Mouse (Mus musculus) liver, embryonic 11.5 days (tissue): ENCODE results near the gene Hypk. TPM values are rescaled to one million over a fixed set of nuclear protein-coding genes. Genes with fewer than 3 reads are reported as not detected.
A peak's percentile ranks its signal among the peaks of the same experiment; 100 is the strongest.

Experiments used
- ATAC-seq: fragments of 200-750 bp; cut with Nextera tagmentation; replicated peaks from 2 replicates; pipeline ENCODE4 v1.8.0; 2017; ENCODE audit warnings: moderate number of reproducible peaks, mild to moderate bottlenecking, moderate TSS enrichment, moderate library complexity; ENCODE audit not compliant: low FRiP score
- DNase-seq: peaks from one replicate; pipeline ENCODE4 v3.0.0-alpha.2; 2017; ENCODE audit warnings: low spot score
- H3K27ac ChIP-seq: fragments of 300-500 bp; sonication (generic); 2 replicates; pipeline ENCODE4 v1.5.1; 2014; ENCODE audit warnings: mild to moderate bottlenecking, low read depth, low read length, control low read depth
- H3K27me3 ChIP-seq: fragments of 300-500 bp; sonication (generic); replicated peaks from 2 replicates; pipeline ENCODE4 v1.6.1; 2014; ENCODE audit warnings: low read length, mixed read lengths; ENCODE audit not compliant: control insufficient read depth, insufficient read depth
- H3K36me3 ChIP-seq: fragments of 300-500 bp; sonication (generic); 2 replicates; pipeline ENCODE4 v1.6.1; 2014; ENCODE audit warnings: mild to moderate bottlenecking, low read length, moderate library complexity, mixed read lengths; ENCODE audit not compliant: control insufficient read depth, insufficient read depth
- H3K4me1 ChIP-seq: fragments of 300-500 bp; sonication (generic); replicated peaks from 2 replicates; pipeline ENCODE4 v1.6.1; 2014; ENCODE audit warnings: low read length, mixed read lengths; ENCODE audit not compliant: control insufficient read depth, insufficient read depth
- H3K4me2 ChIP-seq: fragments of 300-500 bp; sonication (generic); 2 replicates; pipeline ENCODE4 v1.6.1; 2014; ENCODE audit warnings: mild to moderate bottlenecking, control low read depth, moderate library complexity
- H3K4me3 ChIP-seq: fragments of 300-500 bp; sonication (generic); 2 replicates; pipeline ENCODE4 v1.5.1; 2014; ENCODE audit warnings: low read depth, low read length, control low read depth
- H3K9ac ChIP-seq: fragments of 300-500 bp; sonication (generic); 2 replicates; pipeline ENCODE4 v1.6.1; 2014; ENCODE audit warnings: low read depth, low read length, control low read depth
- H3K9me3 ChIP-seq: fragments of 300-500 bp; sonication (generic); 2 replicates; pipeline ENCODE4 v1.6.1; 2016; ENCODE audit warnings: low read length, inconsistent platforms, mixed read lengths; ENCODE audit not compliant: control insufficient read depth
- WGBS: fragments of 180-500 bp; shearing (Covaris S2); extraction: QIAGEN DNeasy Blood & Tissue Kit; methylation state at CpG from one replicate; pipeline ENCODE4 v1.1.7; 2014; 5-methylcytosine and 5-hydroxymethylcytosine counted together
- polyA plus RNA-seq: library from polyadenylated mRNA; unstranded; fragments of >200 nt; fragmentation: Nextera tagmentation; extraction: Ambion mirVana; gene quantifications from 2 replicates; pipeline ENCODE4 v1.2.1, GENCODE M21; 2014

Hypk gene
- polyA plus RNA-seq, 1 experiment from 2014 or later = 146 TPM

GRCm38 (mm10) chr2:121442259-121443067, 10.6 kb upstream of the Hypk start:
- H3K9ac ChIP-seq = peak overlapping the region; percentile 31
- 0 out of 2 replicates have a peak, but pooled peaks cover 7% of the 10 kb centered on the region for H3K27me3 ChIP-seq
- DNase-seq (peak; percentile 83), ATAC-seq (peak; percentile 90)
- H3K27ac ChIP-seq = no peak overlapping the region
- H3K36me3 ChIP-seq = peaks cover 4% of the 10 kb centered on the region
- WGBS = 2% methylated on average over 30 of the region's 30 CpGs
- H3K9me3 ChIP-seq = no peaks in the 10 kb centered on the region
- peak overlapping the region; percentile 90 for H3K4me2 ChIP-seq
- peaks cover 12% of the 10 kb centered on the region; the same call in 1 of the 2 replicates for H3K4me1 ChIP-seq
- peak overlapping the region; percentile 53 for H3K4me3 ChIP-seq

- DNase-seq (no peak), ATAC-seq (no peak)
- Histone ChIP-seq H3K27ac (no peak overlapping the region), H3K9me3 (no peaks in the 10 kb centered on the region), H3K36me3 (peaks cover 4% of the 10 kb centered on the region), H3K9ac (0 out of 2 replicates have a peak overlapping the region, but pooled peaks have one; percentile 31), H3K4me1 (peaks cover 15% of the 10 kb centered on the region), H3K27me3 (0 out of 2 replicates have a peak, but pooled peaks cover 7% of the 10 kb centered on the region), H3K4me2 (peak overlapping the region; percentile 90), H3K4me3 (peak overlapping the region; percentile 53)
- WGBS = 27% methylated on average over 8 of the region's 8 CpGs
Measured at GRCm38 (mm10) chr2:121443068-121443349, 10.1 kb upstream of the Hypk start.

- H3K4me1 ChIP-seq = peaks cover 15% of the 10 kb centered on the region
- no peaks in the 10 kb centered on the region for H3K9me3 ChIP-seq
- no peak within 1 kb of the TSS for H3K27ac ChIP-seq
- 0 out of 2 replicates have a peak, but pooled peaks cover 7% of the 10 kb centered on the region for H3K27me3 ChIP-seq
- no peak within 1 kb of the TSS for H3K4me3 ChIP-seq
- H3K36me3 ChIP-seq = no peaks in the 10 kb centered on the region
- ATAC-seq (no peak), DNase-seq (no peak)
- peak within 1 kb of the TSS; percentile 90 for H3K4me2 ChIP-seq
- WGBS = 85% methylated on average over 1 of the region's 1 CpGs
- 0 out of 2 replicates have a peak within 1 kb of the TSS, but pooled peaks have one; percentile 31 for H3K9ac ChIP-seq
Measured at GRCm38 (mm10) chr2:121444178-121444577, 8.9 kb upstream of the Hypk start, which contains the start of gene Ell3. TSS of gene Ell3 (minus strand) at chr2:121444278.

GRCm38 (mm10) chr2:121445117-121445516, 8.0 kb upstream of the Hypk start:
- DNase-seq = no peak
- 72% methylated on average over 3 of the region's 3 CpGs for WGBS
- ATAC-seq = no peak

GRCm38 (mm10) chr2:121446506-121446905, 6.6 kb upstream of the Hypk start:
- no peak for ATAC-seq
- H3K27ac ChIP-seq = no peak overlapping the region
- WGBS = 78% methylated on average over 4 of the region's 4 CpGs
- H3K36me3 ChIP-seq = peaks cover 4% of the 10 kb centered on the region
- H3K4me1 ChIP-seq = peaks cover 24% of the 10 kb centered on the region
- 0 out of 2 replicates have a peak, but pooled peaks cover 5% of the 10 kb centered on the region for H3K27me3 ChIP-seq
- no peak for DNase-seq
- H3K4me3 ChIP-seq = no peak overlapping the region
- H3K4me2 ChIP-seq = no peak overlapping the region
- no peak overlapping the region for H3K9ac ChIP-seq
- no peaks in the 10 kb centered on the region for H3K9me3 ChIP-seq

More at GRCm38 (mm10) chr2:121445117-121445516, 8.0 kb upstream of the Hypk start:
- Histone ChIP-seq H3K4me1 (peaks cover 15% of the 10 kb centered on the region), H3K27ac (no peak overlapping the region), H3K9ac (no peak overlapping the region), H3K4me3 (no peak overlapping the region), H3K36me3 (no peaks in the 10 kb centered on the region), H3K27me3 (0 out of 2 replicates have a peak, but pooled peaks cover 7% of the 10 kb centered on the region), H3K9me3 (no peaks in the 10 kb centered on the region), H3K4me2 (no peak overlapping the region)

- ATAC-seq = no peak
- H3K4me1 ChIP-seq = peaks cover 22% of the 10 kb centered on the region
- WGBS = 68% methylated on average over 3 of the region's 3 CpGs
- H3K27ac ChIP-seq = no peak overlapping the region
- no peak for DNase-seq
- H3K27me3 ChIP-seq = 0 out of 2 replicates have a peak, but pooled peaks cover under 1% of the 10 kb centered on the region
- no peak overlapping the region for H3K9ac ChIP-seq
- no peak overlapping the region for H3K4me3 ChIP-seq
- H3K36me3 ChIP-seq = peaks cover 6% of the 10 kb centered on the region
- H3K4me2 ChIP-seq = no peak overlapping the region
- H3K9me3 ChIP-seq = no peaks in the 10 kb centered on the region
Measured at GRCm38 (mm10) chr2:121447006-121447405, 6.1 kb upstream of the Hypk start.

- Histone ChIP-seq H3K4me2 (peak overlapping the region; percentile 95), H3K4me3 (peak overlapping the region; percentile 100), H3K36me3 (peaks cover 15% of the 10 kb centered on the region), H3K9ac (peak overlapping the region; percentile 66), H3K27me3 (no peaks in the 10 kb centered on the region), H3K4me1 (peaks cover 14% of the 10 kb centered on the region), H3K27ac (peak overlapping the region; percentile 87), H3K9me3 (no peaks in the 10 kb centered on the region)
- DNase-seq = no peak
- WGBS = 16% methylated on average over 9 of the region's 9 CpGs
- no peak for ATAC-seq
Measured at GRCm38 (mm10) chr2:121448136-121448535, 5.0 kb upstream of the Hypk start.

GRCm38 (mm10) chr2:121448739-121449535, 4.2 kb upstream of the Hypk start, which contains the start of gene Serf2:
TSS of gene Serf2 (plus strand) at chr2:121449195.
- Histone ChIP-seq H3K9me3 (no peaks in the 10 kb centered on the region), H3K27ac (peak within 1 kb of the TSS; percentile 94), H3K9ac (peak within 1 kb of the TSS; percentile 95), H3K4me2 (peak within 1 kb of the TSS; percentile 95), H3K27me3 (no peaks in the 10 kb centered on the region), H3K4me3 (peak within 1 kb of the TSS; percentile 100), H3K36me3 (peaks cover 18% of the 10 kb centered on the region), H3K4me1 (peaks cover 13% of the 10 kb centered on the region)
- WGBS = 2% methylated on average over 67 of the region's 74 CpGs
- DNase-seq = peak; percentile 100
- ATAC-seq = peak; percentile 97
